8 mouse cellular contexts compared by ENCODE assay signal in the genomic region with DNA sequence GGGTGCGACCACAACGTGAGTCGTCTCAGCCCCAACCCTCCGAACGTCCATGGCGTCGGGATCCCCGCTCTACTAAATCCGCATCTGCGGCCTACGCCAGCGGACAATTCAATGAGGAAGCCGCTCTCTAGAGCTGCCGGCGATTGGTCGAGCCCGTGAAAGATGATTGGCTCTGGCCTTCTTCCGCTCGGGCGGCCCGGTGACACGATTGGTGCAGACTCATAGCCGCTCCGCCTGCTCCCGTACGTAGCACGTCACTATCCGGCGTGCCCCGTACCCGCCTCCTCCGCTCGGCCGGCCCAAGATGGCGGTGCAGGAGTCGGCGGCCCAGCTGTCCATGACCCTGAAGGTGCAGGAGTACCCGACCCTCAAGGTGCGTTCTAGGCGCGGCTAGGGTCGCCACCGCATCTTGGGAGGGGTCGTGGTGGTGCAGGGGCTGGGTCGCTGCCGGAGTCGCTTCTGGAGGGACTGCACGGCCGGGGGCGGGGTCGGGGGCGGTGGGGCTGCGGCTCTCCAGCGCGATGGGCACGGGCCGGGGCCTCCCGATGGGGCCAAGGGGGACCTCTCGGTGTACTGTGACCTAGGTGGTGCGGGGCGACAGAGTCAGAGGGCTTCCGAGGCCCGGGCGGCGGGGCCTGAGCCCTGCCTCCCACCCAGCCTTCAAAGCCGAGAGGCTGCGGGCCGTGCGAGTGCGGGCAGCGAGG. TPM values are rescaled to one million over a fixed set of nuclear protein-coding genes. Genes with fewer than 3 reads are reported as not detected.
DNase-seq lines count a peak whose midpoint lies in the region; ATAC-seq and TF ChIP-seq lines count a peak whose summit lies in the region.

Maea (plus strand) TSS at position 237 of the 704 bp plus-strand sequence.

- in situ Hi-C loops in Patski (cut with MboI; ENCODE audit: low pct_unique_long_range_greater_than_20kb), result no loop called here

- peak; percentile 97 for ATAC-seq in Patski
- ATAC-seq in hindbrain, embryonic 13.5 days (ENCODE audit: low FRiP score), result peak; percentile 100

- peak within 1 kb of the TSS; percentile 77 for H3K4me2 ChIP-seq in hindbrain, embryonic 13.5 days

- no peaks in the 10 kb centered on the region for H3K9me3 ChIP-seq in hindbrain, embryonic 13.5 days

- WGBS in hindbrain, embryonic 13.5 days, result under 1% methylated on average over 68 of the region's 71 CpGs

- peaks cover 14% of the 10 kb centered on the region for H3K36me3 ChIP-seq in hindbrain, embryonic 13.5 days

- peak within 1 kb of the TSS; percentile 93 for H3K27ac ChIP-seq in hindbrain, embryonic 13.5 days

- H3K27me3 ChIP-seq in Patski, result no peaks in the 10 kb centered on the region
- no peaks in the 10 kb centered on the region for H3K27me3 ChIP-seq in hindbrain, embryonic 13.5 days

- CTCF ChIA-PET in Patski (lab: Charles Lee), result interaction anchor here (1.4 to 2.4 kb wide), 2 partner anchors 16 to 58 kb away, joined by 3 to 12 read pairs; no protein-coding TSS in a partner anchor

- POLR2A ChIA-PET in Patski (lab: Charles Lee), result interaction anchor here (1.4 to 3.2 kb wide), 6 partner anchors 10 to 55 kb away, joined by 4 to 18 read pairs (median 4); partner anchors contain the start of gene Uvssa

- peaks cover 26% of the 10 kb centered on the region for H3K4me1 ChIP-seq in hindbrain, embryonic 13.5 days (replicated peaks)

- H3K9ac ChIP-seq in hindbrain, embryonic 13.5 days, result peak within 1 kb of the TSS; percentile 99

- DNase-seq in Patski (ENCODE audit: low read depth, low spot score), result peak; percentile 90
- peak; percentile 96 to 97 for DNase-seq in cerebellum, postnatal 14 days
- peak; percentile 96 for DNase-seq in frontal cortex, postnatal 14 days (ENCODE audit: low spot score in 2 of 2)
- peak; percentile 84 to 88 for DNase-seq in layer of hippocampus, postnatal 25 days (ENCODE audit: extremely low spot score in 1 of 2, low spot score in 1 of 2)
- peak; percentile 98 for DNase-seq in lung, postnatal 25 days (ENCODE audit: low spot score)
- DNase-seq in retina, embryonic 14.5 days (ENCODE audit: low spot score), result peak; percentile 98
- peak; percentile 93 for DNase-seq in thymus, postnatal 4 days

- TF ChIP-seq CTCF in Patski (IDR thresholded peaks at IDR 0.05), result no peak

- peak within 1 kb of the TSS; percentile 100 for H3K4me3 ChIP-seq in hindbrain, embryonic 13.5 days

RNA-seq across cellular contexts. Expression of gene Maea, which starts in this region (rescaled TPM):
- polyA plus RNA-seq in Patski (2021), result 339 TPM
- 122 and 123 TPM in 2 replicates for polyA plus RNA-seq in hindbrain, embryonic 13.5 days (2015; fragmentation: Nextera tagmentation; extraction: Ambion mirVana)
- 10 to 100 TPM; 98.7 to 99.7 TPM for total RNA-seq in layer of hippocampus, postnatal 25 days (2021)

Comparison
In these comparisons a context has a peak if more than half of its experiments do, and no peak if none do; other contexts are left out.
1. Peak in every context shown above with its lines: DNase-seq, ATAC-seq, H3K4me3 ChIP-seq and H3K27ac ChIP-seq.